8 mouse cellular contexts compared by ENCODE assay signal in the genomic region with DNA sequence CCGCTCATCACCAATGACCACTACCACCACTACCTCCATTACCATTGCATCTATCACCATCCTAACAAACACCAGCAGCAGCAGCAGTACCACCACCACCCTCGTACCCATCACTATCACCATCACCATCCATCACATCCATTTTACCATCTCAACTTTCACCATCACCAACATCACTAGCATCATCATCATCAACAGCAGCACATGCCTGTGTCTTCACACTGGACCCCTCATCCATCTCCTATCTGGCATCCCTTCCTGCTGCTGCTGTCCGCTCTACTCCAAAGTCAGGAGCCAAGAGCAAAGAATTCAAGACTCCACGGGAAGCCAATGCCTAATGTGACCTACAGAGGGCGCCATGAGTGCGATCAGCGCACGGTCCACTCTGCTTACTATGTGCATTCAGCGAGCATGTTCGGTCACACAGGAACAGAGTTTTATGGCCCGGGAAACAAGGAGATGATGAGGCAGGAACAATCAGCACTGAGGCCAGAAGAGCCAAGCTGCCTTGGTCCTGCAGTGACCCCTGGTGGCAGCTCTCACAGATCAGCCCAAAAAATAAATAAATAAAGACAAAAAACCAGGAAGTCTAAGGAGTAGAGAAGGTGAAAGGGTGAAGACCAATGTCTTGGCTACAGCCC.
DNase-seq lines count a peak whose midpoint lies in the region; TF ChIP-seq lines count a peak whose summit lies in the region.

No protein-coding gene starts in this region.

- H3K4me3 ChIP-seq in gastrocnemius, adult 2 months, result no peak overlapping the region

- intact Hi-C loops in gastrocnemius, adult 2 months (cut with DNase I), result loop anchor here (1.0 to 10.0 kb wide), 4 partner anchors 82 to 200 kb away; no protein-coding TSS in a partner anchor

- peak; percentile 79; the same call in 1 of the 2 replicates for TF ChIP-seq CTCF in gastrocnemius, adult 2 months (IDR thresholded peaks at IDR 0.05)

- H3K27ac ChIP-seq in gastrocnemius, adult 2 months, result peak overlapping the region; percentile 36; the same call in 1 of the 2 replicates

- DNase-seq in right cerebral cortex, adult 2 months (ENCODE audit: low spot score in 2 of 2), result peak; percentile 50 to 53
- no peak for DNase-seq in right cerebral cortex, postnatal 25 days
- DNase-seq in brain, adult 2 months (ENCODE audit: low read depth, low spot score), result peak; percentile 85
- DNase-seq in gastrocnemius, adult 2 months, result peak; percentile 81
- peak; percentile 74 to 88 for DNase-seq in kidney, postnatal 36 days
- peak; percentile 64 to 72 for DNase-seq in lung, adult 18-20 months
- DNase-seq in retina, postnatal 1 day, result peak; percentile 85
- peak; percentile 34 for DNase-seq in yolk sac, embryonic 10.5 days (ENCODE audit: low spot score)
